Mouse (Mus musculus) brain, embryonic 14.5 days (tissue): ENCODE results near the gene Sort1. TPM values are rescaled to one million over a fixed set of nuclear protein-coding genes. Genes with fewer than 3 reads are reported as not detected.

Source experiments
- DNase-seq: peaks from one replicate; pipeline ENCODE4 v3.0.0-alpha.2; 2011; ENCODE audit warnings: low read depth
- CTCF ChIP-seq: fragments of 200-500 bp; IDR thresholded peaks from 2 replicates; pipeline ENCODE4 v1.5.1; 2012; ENCODE audit warnings: inconsistent platforms, mild to moderate bottlenecking, moderate library complexity, borderline replicate concordance; ENCODE audit not compliant: insufficient read depth, insufficient read length; ENCODE audit errors: extremely low read depth
- POLR2A ChIP-seq: fragments of 200-500 bp; IDR thresholded peaks from 2 replicates; pipeline ENCODE4 v1.6.1; 2012; ENCODE audit warnings: mild to moderate bottlenecking, inconsistent platforms, borderline replicate concordance; ENCODE audit not compliant: poor library complexity, insufficient read depth, insufficient read length, severe bottlenecking; ENCODE audit errors: extremely low read depth
- polyA plus RNA-seq: library from polyadenylated mRNA; depleted of rRNA; stranded (reverse); fragments of >200 nt; gene quantifications from 2 replicates; pipeline ENCODE4 v1.2.3, GENCODE M21; 2012

Sort1 gene
- polyA plus RNA-seq, 1 experiment, result 74.2 TPM

GRCm38 (mm10) chr3:108285078-108285711, 1.3 kb downstream of the Sort1 start:
- no peak for DNase-seq

GRCm38 (mm10) chr3:108286671-108287439, 3.0 kb downstream of the Sort1 start:
- no peak for TF ChIP-seq POLR2A
- TF ChIP-seq CTCF, result no peak
- DNase-seq, result peak; percentile 31

More at GRCm38 (mm10) chr3:108285078-108285711, 1.3 kb downstream of the Sort1 start:
- TF ChIP-seq POLR2A (no peak), CTCF (no peak)

- DNase-seq, result peak; percentile 83
- TF ChIP-seq CTCF (no peak), POLR2A (no peak)
These were observed 4.2 kb downstream of the Sort1 start for GRCm38 (mm10) chr3:108287811-108288805.

- TF ChIP-seq POLR2A (no peak), CTCF (no peak)
- no peak for DNase-seq
These were observed 5.6 kb downstream of the Sort1 start for GRCm38 (mm10) chr3:108289311-108290130.

GRCm38 (mm10) chr3:108291036-108291799, 7.3 kb downstream of the Sort1 start:
- DNase-seq, result peak; percentile 66
- no peak for TF ChIP-seq POLR2A
- no peak for TF ChIP-seq CTCF

GRCm38 (mm10) chr3:108294398-108294797, 10.5 kb downstream of the Sort1 start:
- TF ChIP-seq POLR2A (no peak), CTCF (no peak)
- DNase-seq, result peak; percentile 62

- DNase-seq, result peak; percentile 68
- TF ChIP-seq CTCF, result no peak
- TF ChIP-seq POLR2A, result no peak
These were observed 11.7 kb downstream of the Sort1 start for GRCm38 (mm10) chr3:108295379-108296219.

- peak; percentile 71 for DNase-seq
- TF ChIP-seq CTCF (no peak), POLR2A (no peak)
These were observed 12.6 kb downstream of the Sort1 start for GRCm38 (mm10) chr3:108296220-108297049.
